ENCODE assay signal across 8 mouse cellular contexts in the genomic region with DNA sequence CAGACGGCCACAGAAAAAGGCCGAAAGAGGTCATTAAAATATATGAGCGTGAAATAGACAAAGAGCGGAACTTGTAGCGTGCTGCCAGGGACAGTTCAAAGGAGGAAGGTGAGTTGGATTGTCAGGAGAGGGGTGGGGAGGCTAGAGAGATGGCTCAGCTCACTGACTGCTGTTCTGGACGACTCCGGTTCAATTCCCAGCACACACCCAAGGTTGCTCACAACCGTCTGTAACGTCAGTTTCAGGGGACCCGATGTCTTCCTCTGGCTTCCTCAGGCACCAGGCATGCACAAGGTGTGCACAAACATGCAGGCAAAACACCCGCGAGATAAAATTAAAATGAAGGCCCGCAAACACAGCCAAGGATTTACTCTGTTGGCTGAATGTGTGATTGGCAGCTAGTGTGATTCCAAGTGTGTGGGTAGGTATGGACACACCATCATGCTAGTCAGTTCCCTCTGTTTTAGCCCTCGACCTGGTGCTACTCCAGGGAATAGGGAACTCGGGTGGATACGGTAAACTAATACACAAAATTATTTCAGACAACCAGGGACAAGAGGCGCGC. TPM values are rescaled to one million over a fixed set of nuclear protein-coding genes. Genes with fewer than 3 reads are reported as not detected.
A peak's percentile ranks its signal among the peaks of the same experiment; 100 is the strongest.
DNase-seq lines count a peak whose midpoint lies in the region; ATAC-seq and TF ChIP-seq lines count a peak whose summit lies in the region.

No protein-coding gene starts in this region.

- H3K9ac ChIP-seq in lung, postnatal 0 days (replicated peaks; ENCODE audit: low read depth): no peak overlapping the region
- peak overlapping the region; percentile 86 for H3K9ac ChIP-seq in forebrain, embryonic 11.5 days (ENCODE audit: low read length)
- peak overlapping the region; percentile 79 for H3K9ac ChIP-seq in liver, embryonic 13.5 days

- no peak for ATAC-seq in lung, postnatal 0 days
- ATAC-seq in forebrain, embryonic 11.5 days (replicated peaks; ENCODE audit: low FRiP score): peak; percentile 31; the same call in 1 of the 2 replicates
- no peak for ATAC-seq in liver, embryonic 13.5 days (ENCODE audit: low read depth)

- H3K36me3 ChIP-seq in lung, postnatal 0 days (ENCODE audit: insufficient read depth, low read length): no peaks in the 10 kb centered on the region
- no peaks in the 10 kb centered on the region for H3K36me3 ChIP-seq in forebrain, embryonic 11.5 days (ENCODE audit: control insufficient read depth, insufficient read depth, low read length)
- peaks cover 3% of the 10 kb centered on the region; the same call in 1 of the 2 replicates for H3K36me3 ChIP-seq in liver, embryonic 13.5 days

- no peaks in the 10 kb centered on the region for H3K27me3 ChIP-seq in lung, postnatal 0 days (replicated peaks; ENCODE audit: insufficient read depth, low read length)
- H3K27me3 ChIP-seq in forebrain, embryonic 11.5 days (ENCODE audit: control insufficient read depth, insufficient read depth, low read length): no peaks in the 10 kb centered on the region
- H3K27me3 ChIP-seq in liver, embryonic 13.5 days: no peaks in the 10 kb centered on the region

- no peak for TF ChIP-seq CTCF in lung, postnatal 0 days (IDR thresholded peaks at IDR 0.05)

- H3K4me2 ChIP-seq in lung, postnatal 0 days (replicated peaks; ENCODE audit: low read depth, low read length): peak overlapping the region; percentile 87
- peak overlapping the region; percentile 79 for H3K4me2 ChIP-seq in forebrain, embryonic 11.5 days (ENCODE audit: low read depth, low read length, severe bottlenecking)
- H3K4me2 ChIP-seq in liver, embryonic 13.5 days: peak overlapping the region; percentile 95

- 62% methylated on average over 18 of the region's 18 CpGs for WGBS in lung, postnatal 0 days
- WGBS in forebrain, embryonic 11.5 days: 57% methylated on average over 18 of the region's 18 CpGs
- WGBS in liver, embryonic 13.5 days (ENCODE audit: insufficient replicate concordance): 61% methylated on average over 18 of the region's 18 CpGs

- TF ChIP-seq EP300 in lung, postnatal 0 days (IDR thresholded peaks at IDR 0.05): no peak

- H3K4me1 ChIP-seq in lung, postnatal 0 days (ENCODE audit: insufficient read depth, low read depth, low read length): no peaks in the 10 kb centered on the region
- H3K4me1 ChIP-seq in forebrain, embryonic 11.5 days (replicated peaks; ENCODE audit: control insufficient read depth, insufficient read depth, low read length): 0 out of 2 replicates have a peak, but pooled peaks cover 3% of the 10 kb centered on the region
- peaks cover 26% of the 10 kb centered on the region for H3K4me1 ChIP-seq in liver, embryonic 13.5 days (replicated peaks)

- H3K27ac ChIP-seq in lung, postnatal 0 days (ENCODE audit: low read length): no peak overlapping the region
- H3K27ac ChIP-seq in forebrain, embryonic 11.5 days (ENCODE audit: low read depth, low read length): 0 out of 2 replicates have a peak overlapping the region, but pooled peaks have one; percentile 10
- no peak overlapping the region for H3K27ac ChIP-seq in liver, embryonic 13.5 days

- DNase-seq in cerebellum, adult 11 months: peak; percentile 12
- no peak for DNase-seq in cerebellum, postnatal 4 days (ENCODE audit: low spot score in 2 of 2)
- no peak for DNase-seq in lung, postnatal 0 days (ENCODE audit: low spot score)
- no peak for DNase-seq in lung, postnatal 25 days (ENCODE audit: low spot score)
- DNase-seq in forebrain, embryonic 11.5 days (ENCODE audit: low spot score): peak; percentile 54
- no peak for DNase-seq in liver, embryonic 13.5 days
- DNase-seq in thymus, postnatal 36 days: peak; percentile 15 to 17
- no peak for DNase-seq in frontal cortex, postnatal 10 days (ENCODE audit: low spot score in 2 of 2)

- peak overlapping the region; percentile 76 for H3K4me3 ChIP-seq in lung, postnatal 0 days (ENCODE audit: low read depth, low read length)
- peak overlapping the region; percentile 70 for H3K4me3 ChIP-seq in forebrain, embryonic 11.5 days (ENCODE audit: low read depth, low read length)
- H3K4me3 ChIP-seq in liver, embryonic 13.5 days (replicated peaks): peak overlapping the region; percentile 77

- no peaks in the 10 kb centered on the region for H3K9me3 ChIP-seq in lung, postnatal 0 days (ENCODE audit: low read length)
- no peaks in the 10 kb centered on the region for H3K9me3 ChIP-seq in forebrain, embryonic 11.5 days (ENCODE audit: control insufficient read depth, low read length)
- H3K9me3 ChIP-seq in liver, embryonic 13.5 days (replicated peaks): no peaks in the 10 kb centered on the region

RNA-seq across cellular contexts. Expression of gene Gng10, which starts 1.0 kb away (rescaled TPM):
- 38.4 TPM in 2 replicates for polyA plus RNA-seq in lung, postnatal 0 days (2015; fragmentation: Nextera tagmentation; extraction: Ambion mirVana)
- polyA plus RNA-seq in forebrain, embryonic 11.5 days (2014; fragmentation: Nextera tagmentation; extraction: Ambion mirVana): 83.2 and 92.6 TPM in 2 replicates
- polyA plus RNA-seq in liver, embryonic 13.5 days (2015; fragmentation: Nextera tagmentation; extraction: Ambion mirVana): 34.7 and 40.6 TPM in 2 replicates

RNA-seq across cellular contexts. Expression of gene Gm20503, which starts 32.9 kb away (rescaled TPM):
- 18.9 and 23.2 TPM in 2 replicates for polyA plus RNA-seq in lung, postnatal 0 days (2015; fragmentation: Nextera tagmentation; extraction: Ambion mirVana)
- 6.5 and 7.0 TPM in 2 replicates for polyA plus RNA-seq in forebrain, embryonic 11.5 days (2014; fragmentation: Nextera tagmentation; extraction: Ambion mirVana)
- 8.0 and 9.3 TPM in 2 replicates for polyA plus RNA-seq in liver, embryonic 13.5 days (2015; fragmentation: Nextera tagmentation; extraction: Ambion mirVana)

RNA-seq across cellular contexts. Expression of gene Dnajc25, which starts 41.0 kb away (rescaled TPM):
- 14.1 and 16.6 TPM in 2 replicates for polyA plus RNA-seq in lung, postnatal 0 days (2015; fragmentation: Nextera tagmentation; extraction: Ambion mirVana)
- polyA plus RNA-seq in forebrain, embryonic 11.5 days (2014; fragmentation: Nextera tagmentation; extraction: Ambion mirVana): 6.6 and 7.7 TPM in 2 replicates
- polyA plus RNA-seq in liver, embryonic 13.5 days (2015; fragmentation: Nextera tagmentation; extraction: Ambion mirVana): 7.7 and 8.0 TPM in 2 replicates

RNA-seq across cellular contexts. Expression of gene Ptgr1, which starts 48.9 kb away (rescaled TPM):
- 21.6 and 23.5 TPM in 2 replicates for polyA plus RNA-seq in lung, postnatal 0 days (2015; fragmentation: Nextera tagmentation; extraction: Ambion mirVana)
- polyA plus RNA-seq in forebrain, embryonic 11.5 days (2014; fragmentation: Nextera tagmentation; extraction: Ambion mirVana): 16.6 and 16.8 TPM in 2 replicates
- 18.1 and 19.6 TPM in 2 replicates for polyA plus RNA-seq in liver, embryonic 13.5 days (2015; fragmentation: Nextera tagmentation; extraction: Ambion mirVana)

Comparison
In these comparisons a context has a peak if more than half of its experiments do, and no peak if none do; other contexts are left out.
1. DNase-seq: peak in cerebellum, adult 11 months (single experiment), forebrain, embryonic 11.5 days (single experiment) and thymus, postnatal 36 days (2 of 2); none in cerebellum, postnatal 4 days (0 of 2), lung, postnatal 0 days (single experiment), lung, postnatal 25 days (single experiment), liver, embryonic 13.5 days (single experiment) and frontal cortex, postnatal 10 days (0 of 2).
2. Peak in every context shown above with its lines, with median percentiles within 50 percentile points of each other: H3K4me2 ChIP-seq and H3K4me3 ChIP-seq.